Mouse (Mus musculus) heart, postnatal 36 days (tissue): ENCODE data around the gene Tbpl1. TPM values are rescaled to one million over a fixed set of nuclear protein-coding genes. Genes with fewer than 3 reads are reported as not detected.

ENCODE experiments used
- microRNA-seq, 2 experiments: library from miRNA; unstranded; fragments of <30 nt; microRNA quantifications; one replicate each; pipeline ENCODE4 v1.2.0; 2021; ENCODE audit warnings: borderline number of aligned reads in 2 of 2
- total RNA-seq, 2 experiments: library from RNA; stranded (reverse); gene quantifications; 2 replicates each; pipeline ENCODE4 v1.2.3; 2021

Gene Tbpl1
- total RNA-seq, 2 experiments from 2014 or later = 18.2 to 21.4 TPM

Small RNA genes within 50 kb of the gene (microRNA-seq; reads per million reads assigned to microRNA genes)
- gene Mir7663 = 0 reads per million in 2 experiments

Other genes starting within 250 kb of the Tbpl1 start
- 10 to 100 TPM; 17.1 to 19.0 TPM for gene Slc2a12, start 86.9 kb downstream of the Tbpl1 start, total RNA-seq
- gene Tcf21, start 88.2 kb upstream of the Tbpl1 start, total RNA-seq = 10 to 100 TPM; 10.3 to 12.4 TPM